Mouse (Mus musculus): ENCODE measurements around the gene Zfp61. TPM values are rescaled to one million over a fixed set of nuclear protein-coding genes. Genes with fewer than 3 reads are reported as not detected.

Zfp61 gene
- polyA plus RNA-seq, 1 experiment from 2014 or later, result 16.6 TPM

GRCm38 (mm10) chr7:24326273-24327135, 25.5 kb upstream of the Zfp61 start:
- no peaks in the 10 kb centered on the region for H3K36me3 ChIP-seq (ENCODE audit: control insufficient read depth, insufficient read depth)
- peaks cover 15% of the 10 kb centered on the region for H3K9me3 ChIP-seq (replicated peaks; ENCODE audit: control insufficient read depth, low read length)
- peak overlapping the region; percentile 38 for H3K4me3 ChIP-seq (ENCODE audit: low read length)
- H3K4me2 ChIP-seq (ENCODE audit: low read depth, low read length), result peak overlapping the region; percentile 65
- no peak for ATAC-seq (replicated peaks; ENCODE audit: extremely low read depth, insufficient read depth, low FRiP score)
- 47% methylated on average over 20 of the region's 20 CpGs for WGBS
- no peak overlapping the region for H3K9ac ChIP-seq (ENCODE audit: low read length)
- no peaks in the 10 kb centered on the region for H3K27me3 ChIP-seq (ENCODE audit: control insufficient read depth, insufficient read depth, low read length)
- no peak overlapping the region for H3K27ac ChIP-seq (ENCODE audit: low read length)
- no peaks in the 10 kb centered on the region for H3K4me1 ChIP-seq (ENCODE audit: control insufficient read depth, insufficient read depth, low read length)

GRCm38 (mm10) chr7:24325675-24326128, 24.7 kb upstream of the Zfp61 start:
- ATAC-seq (replicated peaks; ENCODE audit: extremely low read depth, insufficient read depth, low FRiP score), result no peak

GRCm38 (mm10) chr7:24325197-24325596, 24.2 kb upstream of the Zfp61 start:
- Histone ChIP-seq H3K9me3 (replicated peaks; ENCODE audit: control insufficient read depth, low read length) (peaks cover 15% of the 10 kb centered on the region), H3K9ac (ENCODE audit: low read length) (no peak overlapping the region), H3K4me2 (ENCODE audit: low read depth, low read length) (peak overlapping the region; percentile 65; the same call in 1 of the 2 replicates), H3K4me1 (ENCODE audit: control insufficient read depth, insufficient read depth, low read length) (no peaks in the 10 kb centered on the region), H3K4me3 (ENCODE audit: low read length) (no peak overlapping the region), H3K27ac (ENCODE audit: low read length) (no peak overlapping the region), H3K27me3 (ENCODE audit: control insufficient read depth, insufficient read depth, low read length) (no peaks in the 10 kb centered on the region), H3K36me3 (ENCODE audit: control insufficient read depth, insufficient read depth) (no peaks in the 10 kb centered on the region)
- ATAC-seq (replicated peaks; ENCODE audit: extremely low read depth, insufficient read depth, low FRiP score), result no peak
- 88% methylated on average over 6 of the region's 6 CpGs for WGBS

More at GRCm38 (mm10) chr7:24325675-24326128, 24.7 kb upstream of the Zfp61 start:
- Histone ChIP-seq H3K4me1 (ENCODE audit: control insufficient read depth, insufficient read depth, low read length) (no peaks in the 10 kb centered on the region), H3K4me3 (ENCODE audit: low read length) (peak overlapping the region; percentile 38), H3K4me2 (ENCODE audit: low read depth, low read length) (peak overlapping the region; percentile 65), H3K27ac (ENCODE audit: low read length) (no peak overlapping the region), H3K36me3 (ENCODE audit: control insufficient read depth, insufficient read depth) (no peaks in the 10 kb centered on the region), H3K9me3 (replicated peaks; ENCODE audit: control insufficient read depth, low read length) (peaks cover 15% of the 10 kb centered on the region), H3K27me3 (ENCODE audit: control insufficient read depth, insufficient read depth, low read length) (no peaks in the 10 kb centered on the region), H3K9ac (ENCODE audit: low read length) (peak overlapping the region; percentile 49; the same call in 1 of the 2 replicates)
- 5% methylated on average over 13 of the region's 13 CpGs for WGBS

- peaks cover 15% of the 10 kb centered on the region for H3K9me3 ChIP-seq (replicated peaks; ENCODE audit: control insufficient read depth, low read length)
- no peaks in the 10 kb centered on the region for H3K27me3 ChIP-seq (ENCODE audit: control insufficient read depth, insufficient read depth, low read length)
- H3K9ac ChIP-seq (ENCODE audit: low read length), result no peak overlapping the region
- H3K4me3 ChIP-seq (ENCODE audit: low read length), result no peak overlapping the region
- WGBS, result 55% methylated on average over 4 of the region's 4 CpGs
- H3K4me2 ChIP-seq (ENCODE audit: low read depth, low read length), result no peak overlapping the region
- ATAC-seq (replicated peaks; ENCODE audit: extremely low read depth, insufficient read depth, low FRiP score), result no peak
- no peak overlapping the region for H3K27ac ChIP-seq (ENCODE audit: low read length)
- H3K4me1 ChIP-seq (ENCODE audit: control insufficient read depth, insufficient read depth, low read length), result no peaks in the 10 kb centered on the region
- no peaks in the 10 kb centered on the region for H3K36me3 ChIP-seq (ENCODE audit: control insufficient read depth, insufficient read depth)
Observed at GRCm38 (mm10) chr7:24322593-24322992, 21.6 kb upstream of the Zfp61 start.

GRCm38 (mm10) chr7:24318942-24319341, 17.9 kb upstream of the Zfp61 start:
- 60% methylated on average over 6 of the region's 6 CpGs for WGBS
- no peaks in the 10 kb centered on the region for H3K27me3 ChIP-seq (ENCODE audit: control insufficient read depth, insufficient read depth, low read length)
- H3K4me1 ChIP-seq (ENCODE audit: control insufficient read depth, insufficient read depth, low read length), result peaks cover 5% of the 10 kb centered on the region; the same call in 1 of the 2 replicates
- no peak overlapping the region for H3K4me2 ChIP-seq (ENCODE audit: low read depth, low read length)
- H3K27ac ChIP-seq (ENCODE audit: low read length), result no peak overlapping the region
- H3K9ac ChIP-seq (ENCODE audit: low read length), result no peak overlapping the region
- no peak for ATAC-seq (replicated peaks; ENCODE audit: extremely low read depth, insufficient read depth, low FRiP score)
- no peaks in the 10 kb centered on the region for H3K36me3 ChIP-seq (ENCODE audit: control insufficient read depth, insufficient read depth)
- H3K9me3 ChIP-seq (replicated peaks; ENCODE audit: control insufficient read depth, low read length), result peaks cover 3% of the 10 kb centered on the region
- no peak overlapping the region for H3K4me3 ChIP-seq (ENCODE audit: low read length)

GRCm38 (mm10) chr7:24316567-24317092, 15.6 kb upstream of the Zfp61 start, which contains the start of gene Zfp94:
Gene Zfp94 (minus strand): TSS chr7:24316666.
- under 1% methylated on average over 33 of the region's 33 CpGs for WGBS
- Histone ChIP-seq H3K36me3 (ENCODE audit: control insufficient read depth, insufficient read depth) (no peaks in the 10 kb centered on the region), H3K9ac (ENCODE audit: low read length) (peak within 1 kb of the TSS; percentile 87), H3K27me3 (ENCODE audit: control insufficient read depth, insufficient read depth, low read length) (no peaks in the 10 kb centered on the region), H3K9me3 (replicated peaks; ENCODE audit: control insufficient read depth, low read length) (no peaks in the 10 kb centered on the region), H3K4me3 (ENCODE audit: low read length) (peak within 1 kb of the TSS; percentile 79), H3K4me1 (ENCODE audit: control insufficient read depth, insufficient read depth, low read length) (peaks cover 5% of the 10 kb centered on the region; the same call in 1 of the 2 replicates), H3K4me2 (ENCODE audit: low read depth, low read length) (peak within 1 kb of the TSS; percentile 94), H3K27ac (ENCODE audit: low read length) (peak within 1 kb of the TSS; percentile 76)
- ATAC-seq (replicated peaks; ENCODE audit: extremely low read depth, insufficient read depth, low FRiP score), result peak; percentile 95

- Histone ChIP-seq H3K4me3 (ENCODE audit: low read length) (peak overlapping the region; percentile 79), H3K9me3 (replicated peaks; ENCODE audit: control insufficient read depth, low read length) (no peaks in the 10 kb centered on the region), H3K27ac (ENCODE audit: low read length) (0 out of 2 replicates have a peak overlapping the region, but pooled peaks have one; percentile 20), H3K9ac (ENCODE audit: low read length) (peak overlapping the region; percentile 87), H3K36me3 (ENCODE audit: control insufficient read depth, insufficient read depth) (no peaks in the 10 kb centered on the region; the same call in 1 of the 2 replicates), H3K4me1 (ENCODE audit: control insufficient read depth, insufficient read depth, low read length) (peaks cover 5% of the 10 kb centered on the region; the same call in 1 of the 2 replicates), H3K27me3 (ENCODE audit: control insufficient read depth, insufficient read depth, low read length) (no peaks in the 10 kb centered on the region), H3K4me2 (ENCODE audit: low read depth, low read length) (peak overlapping the region; percentile 94)
- 28% methylated on average over 29 of the region's 29 CpGs for WGBS
- ATAC-seq (replicated peaks; ENCODE audit: extremely low read depth, insufficient read depth, low FRiP score), result 0 out of 2 replicates have a peak, but pooled peaks have one; percentile 1
Observed at GRCm38 (mm10) chr7:24315726-24316566, 14.9 kb upstream of the Zfp61 start.

- Histone ChIP-seq H3K27ac (ENCODE audit: low read length) (0 out of 2 replicates have a peak overlapping the region, but pooled peaks have one; percentile 27), H3K4me1 (ENCODE audit: control insufficient read depth, insufficient read depth, low read length) (peaks cover 17% of the 10 kb centered on the region), H3K27me3 (ENCODE audit: control insufficient read depth, insufficient read depth, low read length) (no peaks in the 10 kb centered on the region), H3K36me3 (ENCODE audit: control insufficient read depth, insufficient read depth) (peaks cover 30% of the 10 kb centered on the region), H3K4me2 (ENCODE audit: low read depth, low read length) (peak overlapping the region; percentile 92), H3K4me3 (ENCODE audit: low read length) (peak overlapping the region; percentile 87), H3K9me3 (replicated peaks; ENCODE audit: control insufficient read depth, low read length) (no peaks in the 10 kb centered on the region), H3K9ac (ENCODE audit: low read length) (peak overlapping the region; percentile 61)
- ATAC-seq (replicated peaks; ENCODE audit: extremely low read depth, insufficient read depth, low FRiP score), result no peak
- 1% methylated on average over 18 of the region's 18 CpGs for WGBS
Observed at GRCm38 (mm10) chr7:24299823-24300481, 1.1 kb downstream of the Zfp61 start.
